Mouse (Mus musculus) fibroblast of lung, adult 2 months (primary cell): ENCODE data around the gene Mrpl33.
"Not testable (repeated sequence)": the region's sequence is repeated elsewhere in the genome, so short reads cannot be mapped to it uniquely, and the experiment has no call there.

Experiments
- DNase-seq: peaks from one replicate; pipeline ENCODE4 v3.0.0-alpha.2; 2011; ENCODE audit warnings: low read depth

Gene Mrpl33

DNA sequence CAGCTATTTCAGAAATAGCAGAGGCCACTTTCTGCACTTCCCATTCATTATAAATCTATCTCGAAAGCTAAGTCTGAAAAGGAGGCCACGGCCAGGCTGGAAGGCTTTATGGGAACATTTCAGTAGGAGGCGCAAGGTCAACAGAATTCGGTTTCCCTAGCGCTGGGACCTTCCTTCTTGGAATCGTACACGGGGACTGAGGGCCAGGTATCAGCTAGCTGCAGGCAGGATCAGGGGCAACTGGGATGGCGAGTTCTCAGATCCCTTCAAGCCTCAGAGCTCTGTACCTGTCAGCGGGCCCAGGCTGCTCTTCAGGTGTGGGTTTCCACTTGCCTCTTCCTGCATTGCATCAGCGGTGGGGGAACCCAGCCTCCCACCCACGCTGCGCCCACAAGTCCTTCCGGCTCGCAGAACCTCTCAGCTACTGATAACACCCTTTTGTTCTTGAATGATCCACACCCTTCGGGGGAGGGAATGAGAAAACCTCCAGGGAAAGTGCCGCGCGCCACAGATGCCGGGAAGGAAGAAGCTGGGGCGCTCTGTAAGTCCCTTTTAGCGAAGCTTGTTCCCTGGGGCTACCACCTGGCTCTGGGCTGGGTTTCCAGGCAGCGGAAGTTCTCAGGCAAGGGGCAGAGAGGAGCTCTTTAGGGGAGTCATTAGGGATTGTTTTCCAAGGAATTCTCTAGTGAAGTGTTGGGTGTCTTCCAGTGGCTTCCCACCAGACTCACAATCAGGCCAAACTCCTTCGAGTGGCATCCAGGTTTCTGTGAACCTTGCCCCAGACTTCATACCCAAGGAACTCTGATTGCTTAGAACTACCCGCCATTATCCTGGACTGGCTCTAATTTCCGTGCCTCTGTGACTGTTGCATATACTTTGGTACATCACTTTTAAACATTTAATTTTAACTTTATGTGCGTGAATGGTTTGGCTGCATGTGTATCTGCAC is at the start of gene Mrpl33:
Gene Mrpl33, plus strand, starts transcription at position 455 of the 949 bp plus-strand sequence.
- DNase-seq, result peak; percentile 59

DNA sequence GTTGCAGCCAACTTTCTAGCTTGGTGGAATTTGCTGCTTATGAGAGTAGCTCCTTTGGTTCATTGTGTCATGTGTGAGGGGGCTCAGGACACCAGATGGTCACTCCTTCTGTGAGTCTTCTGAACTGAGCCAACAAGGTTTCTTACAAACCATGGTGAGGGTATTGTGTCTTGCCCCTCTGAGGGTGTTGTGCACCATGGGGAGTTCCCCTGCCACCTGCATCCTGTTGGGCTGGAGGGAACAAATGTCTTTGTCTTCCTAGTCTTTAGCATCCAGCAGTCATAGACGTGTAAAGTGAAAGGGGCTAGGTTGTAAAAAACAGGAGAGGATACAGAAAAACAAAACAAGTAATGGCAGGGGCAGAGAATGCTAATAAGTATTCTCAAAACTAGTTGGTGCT is 37.3 kb upstream of the Mrpl33 start:
- DNase-seq, result no peak

DNA sequence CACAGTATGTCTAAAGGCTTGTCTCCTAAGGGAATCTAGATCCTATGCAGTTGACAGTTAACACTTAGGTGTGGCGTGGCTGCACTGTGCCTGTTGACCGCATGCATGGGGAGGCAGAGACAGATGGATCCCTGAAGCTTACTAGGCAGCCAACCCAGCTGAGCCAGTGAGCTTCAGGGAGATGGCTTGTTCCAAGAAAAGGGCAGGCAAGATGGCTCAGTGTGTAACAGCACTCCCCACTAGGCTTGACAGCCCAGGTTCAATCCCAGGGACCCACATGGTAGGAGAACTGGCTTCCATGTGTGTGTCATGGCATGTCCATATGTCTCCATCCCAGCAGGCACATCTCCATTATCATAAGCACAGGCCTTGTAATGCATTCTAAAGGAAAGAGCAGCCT is 36.4 kb upstream of the Mrpl33 start:
- no peak for DNase-seq

DNA sequence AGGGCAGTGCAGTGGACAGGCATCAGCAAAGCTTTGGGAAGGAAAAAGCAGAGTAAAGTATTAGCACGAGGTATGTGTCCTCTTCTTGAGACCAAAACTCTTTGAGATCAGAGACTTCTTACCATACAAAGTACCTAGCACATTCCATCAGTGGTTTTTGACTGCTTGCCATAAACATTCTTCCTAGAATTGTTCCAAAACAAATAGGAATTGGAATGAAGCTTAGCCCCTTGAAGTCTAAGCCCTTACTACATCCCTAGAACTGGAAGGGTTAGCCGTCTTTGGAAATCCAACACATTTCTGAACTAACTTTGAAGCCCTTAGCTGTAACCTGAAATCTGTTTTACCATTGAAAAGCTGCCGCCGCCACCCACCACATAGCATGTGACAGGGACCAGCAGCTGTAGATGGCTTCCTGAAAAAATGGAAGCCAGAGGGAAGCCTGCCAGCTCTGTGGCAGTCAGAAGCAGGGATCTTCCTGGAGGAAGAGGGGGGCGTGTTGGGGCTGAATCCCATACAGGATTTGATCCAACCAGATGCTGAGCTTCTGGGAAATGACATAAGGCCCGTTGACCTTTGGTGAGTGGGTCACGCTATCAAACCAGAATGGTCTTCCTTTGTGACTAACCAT is 34.6 kb upstream of the Mrpl33 start:
- no peak for DNase-seq

DNA sequence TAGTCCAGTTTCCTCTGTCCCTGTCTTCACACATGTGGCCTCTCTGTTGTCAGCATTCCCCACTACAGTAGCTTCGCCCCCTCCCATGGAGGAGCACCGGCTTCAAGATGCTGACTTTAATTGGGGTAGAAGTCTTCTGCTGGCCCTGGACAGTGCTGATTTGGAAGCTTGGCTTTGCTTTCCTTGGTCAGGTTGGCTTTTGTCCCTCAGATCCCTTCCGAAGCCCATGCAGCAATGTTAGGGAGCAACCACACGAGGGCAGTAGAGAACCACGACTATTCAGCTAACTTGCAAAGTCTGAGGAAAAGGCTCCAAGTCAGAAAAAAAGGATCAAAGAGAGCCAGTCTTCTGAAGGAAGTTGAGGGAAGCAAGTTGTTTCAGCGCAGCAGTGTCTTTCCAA is 33.2 kb upstream of the Mrpl33 start:
- DNase-seq, result peak; percentile 81

DNA sequence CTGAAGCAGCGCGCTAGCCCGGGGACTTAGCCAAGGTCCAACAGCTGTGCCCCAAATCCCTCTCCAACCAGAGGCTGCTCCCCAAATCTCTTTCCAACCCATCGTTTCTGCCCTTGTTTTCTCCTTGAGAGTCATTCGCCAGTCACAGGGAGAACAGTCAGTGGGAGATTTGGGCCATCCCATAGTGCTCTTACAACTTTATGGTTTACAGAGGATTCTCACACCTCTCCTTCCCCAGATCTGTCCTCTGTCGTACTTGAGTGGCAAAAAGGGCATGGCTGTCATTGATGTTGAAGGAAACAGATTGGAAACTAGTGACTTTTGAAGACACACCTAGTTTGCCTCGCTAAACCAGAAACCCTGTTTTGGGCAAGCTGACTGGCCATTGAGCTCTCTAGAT is 32.8 kb upstream of the Mrpl33 start:
- DNase-seq, result no peak

DNA sequence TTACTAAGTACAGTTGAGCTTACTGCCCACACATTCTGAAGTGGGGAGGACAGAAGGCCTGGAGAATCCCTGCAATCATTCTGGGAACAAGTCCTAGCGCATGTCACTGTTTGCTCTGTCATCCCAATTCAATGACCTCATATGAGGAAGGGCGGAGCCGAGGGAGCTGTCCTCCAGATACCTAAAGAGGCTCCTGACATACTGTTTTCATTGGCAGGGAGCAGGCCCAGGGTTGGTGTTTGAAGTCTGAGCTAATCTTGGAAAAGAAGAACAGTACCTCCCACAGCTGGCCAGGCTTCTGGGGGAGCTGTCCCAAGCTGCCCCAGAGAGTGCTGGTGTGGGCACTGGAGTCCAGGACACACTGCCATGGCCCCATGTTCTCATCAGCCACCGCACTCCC is 31.8 kb upstream of the Mrpl33 start:
- no peak for DNase-seq

DNA sequence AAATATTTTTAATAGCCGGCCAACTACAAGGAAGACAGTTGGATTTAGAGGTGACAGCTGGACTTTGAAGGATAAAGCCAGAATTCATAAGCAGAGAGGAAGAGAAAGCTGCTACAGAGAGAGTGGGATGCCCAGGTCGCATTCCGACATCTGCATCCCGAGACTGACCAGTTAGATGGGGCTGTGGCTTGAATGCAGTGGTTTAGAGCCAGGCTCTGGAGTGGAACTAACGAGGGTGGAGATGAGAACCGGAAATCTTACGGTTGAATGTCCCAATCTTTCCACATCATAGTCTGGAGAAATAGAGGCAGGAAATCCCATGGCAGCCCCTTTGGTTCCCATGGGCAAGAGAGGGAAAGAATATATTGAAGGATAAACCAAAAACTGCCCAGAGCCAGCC is 30.7 kb upstream of the Mrpl33 start:
- no peak for DNase-seq

DNA sequence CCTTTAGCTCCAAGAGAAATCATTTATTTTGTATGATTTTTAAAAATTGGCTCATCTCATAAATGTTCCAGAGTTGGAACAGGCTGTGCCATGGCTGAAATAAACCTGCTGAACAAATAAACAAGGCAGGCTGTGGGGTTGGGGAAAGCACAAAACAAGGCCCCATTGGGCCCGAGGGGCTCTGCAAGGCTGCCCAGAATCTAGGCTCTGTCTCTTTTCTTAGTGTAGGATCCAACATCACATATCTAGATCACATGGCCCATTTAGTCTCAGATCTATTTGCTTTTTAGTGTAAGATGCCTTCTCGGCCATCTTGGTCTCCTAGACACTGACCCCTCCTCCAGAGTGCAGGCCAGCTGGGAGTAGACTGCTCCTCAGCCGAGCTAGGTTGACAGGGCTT is 30.3 kb upstream of the Mrpl33 start:
- DNase-seq, result no peak

DNA sequence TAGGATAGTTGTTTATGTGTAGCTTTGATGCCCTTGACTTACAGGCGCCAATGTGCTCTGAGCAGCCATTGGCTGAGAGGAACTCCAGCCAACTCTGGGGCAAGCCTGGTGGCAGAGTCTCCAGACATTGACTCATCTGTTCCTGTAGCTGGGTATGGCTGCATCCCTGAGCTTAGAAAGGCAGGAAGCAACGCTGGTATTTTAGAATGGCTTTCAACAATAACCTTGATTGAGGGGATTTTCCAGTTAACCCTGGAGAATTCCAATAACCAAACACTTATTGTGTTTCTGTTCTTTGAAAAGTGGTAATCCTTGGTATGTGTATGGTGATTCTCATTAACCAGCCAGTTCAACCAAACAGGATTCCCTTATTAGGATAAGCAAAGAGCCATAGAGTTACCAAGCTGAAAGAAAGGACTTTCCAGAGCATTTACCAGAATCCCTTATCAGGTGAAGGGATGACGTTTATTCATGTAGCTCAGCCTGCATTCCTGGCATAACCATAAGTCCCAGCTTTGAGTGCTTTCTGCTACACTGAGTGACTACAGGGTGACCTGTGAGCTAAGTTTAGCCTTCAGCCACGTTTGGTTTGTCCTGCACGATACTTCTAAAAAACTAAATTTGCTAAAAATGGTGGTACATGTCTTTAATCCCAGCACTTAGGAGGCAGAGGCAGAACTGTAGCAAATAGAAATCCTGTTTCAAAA is 28.6 kb upstream of the Mrpl33 start:
- no peak for DNase-seq

DNA sequence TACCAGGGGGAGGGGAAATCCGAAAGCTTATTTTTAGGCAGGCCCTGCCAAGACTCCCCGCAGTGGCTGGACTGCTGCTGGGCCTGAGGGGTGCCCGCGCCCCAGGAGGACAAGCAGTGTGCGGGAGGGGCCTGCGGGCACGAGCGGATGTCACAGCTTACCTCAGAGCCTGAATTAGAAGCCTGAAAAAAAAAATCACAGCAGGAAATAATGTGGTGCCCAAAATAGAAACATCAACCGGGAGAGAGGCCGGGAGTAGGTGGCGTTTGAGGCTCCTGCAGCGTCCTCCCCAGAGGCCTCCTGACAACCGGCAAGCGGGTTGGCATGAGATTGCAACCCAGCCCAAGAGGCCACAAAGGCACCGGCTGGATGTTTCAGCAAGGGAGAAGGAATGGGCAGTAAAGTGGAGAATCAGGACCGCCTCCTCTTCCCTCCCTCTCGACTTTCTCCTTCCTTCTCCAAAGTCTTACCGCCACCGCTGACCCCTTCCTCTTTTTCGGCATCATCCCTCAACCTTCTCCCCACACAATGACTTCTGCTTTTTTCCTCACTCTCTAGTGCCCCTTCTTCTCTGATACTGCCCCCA is 25.6 kb upstream of the Mrpl33 start:
- no peak for DNase-seq

DNA sequence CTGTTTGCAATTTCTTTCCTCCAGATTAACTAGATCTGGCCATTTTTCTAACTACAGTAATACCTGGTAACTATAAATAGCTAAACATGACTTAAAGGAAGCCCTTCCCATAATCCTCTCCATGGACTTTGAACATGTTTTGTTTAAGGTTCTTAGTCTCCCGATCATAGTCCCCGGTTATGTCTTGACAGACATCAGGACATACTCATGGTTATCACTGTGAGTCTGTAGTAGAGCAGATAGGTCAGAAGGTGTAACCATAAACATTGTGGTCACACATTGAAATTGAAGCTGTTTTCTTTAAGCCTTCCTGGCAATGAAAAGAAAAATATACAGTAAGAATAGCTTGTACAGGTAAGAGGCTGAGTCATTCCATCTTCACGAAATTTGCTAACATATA is 23.0 kb upstream of the Mrpl33 start:
- DNase-seq, result no peak

DNA sequence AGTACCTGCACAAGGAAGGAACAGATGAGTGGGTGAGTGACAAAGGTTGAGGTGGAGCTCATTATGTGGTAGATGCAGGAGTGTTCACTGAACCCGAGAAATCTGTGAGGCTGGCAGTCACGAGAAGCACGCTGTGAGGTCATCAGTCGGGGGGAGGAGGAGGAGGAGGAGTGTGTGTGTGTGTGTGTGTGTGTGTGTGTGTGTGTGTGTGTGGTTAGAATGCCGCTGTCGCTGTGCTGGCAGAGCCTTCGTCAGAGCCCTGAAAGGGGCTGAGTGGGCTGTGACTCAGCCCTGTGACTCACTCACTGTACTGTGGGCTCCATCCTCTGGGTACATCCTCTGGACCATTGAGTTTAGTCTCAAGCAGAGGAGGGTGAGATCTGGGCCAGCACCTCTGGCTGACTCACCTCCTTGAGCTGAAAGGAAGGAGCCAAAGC is 20.2 kb upstream of the Mrpl33 start:
- peak; percentile 98 for DNase-seq

DNA sequence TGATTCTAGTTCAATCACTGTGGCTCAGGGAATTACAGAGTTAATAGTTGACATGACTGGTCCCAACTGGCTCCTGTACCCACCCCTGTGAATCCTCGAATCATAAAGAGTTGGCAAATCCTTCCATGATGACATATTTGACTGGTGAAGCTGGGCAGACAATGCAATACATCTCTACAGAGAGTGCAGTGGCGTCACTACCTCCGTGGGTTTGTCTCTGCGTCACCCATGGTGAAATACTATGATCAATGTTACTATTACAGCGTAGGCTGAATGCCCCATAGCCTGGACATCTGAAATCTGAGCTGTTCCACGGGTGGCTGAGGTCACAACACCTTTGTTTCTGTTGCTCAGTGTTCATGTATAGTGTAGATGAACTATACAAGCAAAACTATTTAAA is 15.5 kb upstream of the Mrpl33 start:
- no peak for DNase-seq

DNA sequence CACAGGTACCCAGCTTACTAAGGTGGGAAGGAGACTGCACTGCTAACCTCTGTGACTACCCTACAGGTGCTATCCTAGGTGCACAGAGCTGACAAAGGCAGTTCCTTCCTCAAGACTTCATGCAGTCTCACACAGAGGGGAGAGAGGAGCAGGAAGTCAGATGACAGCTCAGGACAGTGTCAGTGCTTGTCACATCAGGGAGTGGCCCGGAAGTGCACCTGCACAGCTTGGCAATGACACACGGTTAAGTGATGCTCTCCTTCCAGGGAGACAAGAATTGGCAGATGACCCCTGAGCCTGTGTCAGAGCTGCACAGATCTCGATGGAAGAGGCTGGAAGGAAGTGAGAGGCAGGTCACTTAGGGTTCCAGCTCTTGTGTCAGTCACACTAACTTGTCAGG is 14.8 kb upstream of the Mrpl33 start:
- no peak for DNase-seq

DNA sequence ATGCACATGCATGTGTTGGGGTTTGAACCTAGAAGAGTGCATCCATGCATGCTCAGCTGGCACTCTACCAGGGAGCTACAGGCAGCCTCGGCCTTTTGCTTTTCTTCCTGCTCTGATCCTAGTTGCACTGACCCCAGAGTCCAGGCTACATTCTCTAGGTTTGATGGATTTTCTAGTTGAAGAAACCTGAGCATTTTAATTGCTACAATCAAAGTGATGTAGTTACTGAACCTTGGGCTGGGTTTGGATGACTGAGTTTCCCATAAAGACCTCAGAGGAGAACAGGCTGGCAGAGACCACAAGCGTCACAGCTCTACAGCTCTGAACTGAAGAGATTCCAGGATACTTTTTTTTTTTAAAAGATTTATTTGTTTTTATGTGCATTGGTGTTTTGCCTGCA is 13.5 kb upstream of the Mrpl33 start:
- DNase-seq, result no peak

DNA sequence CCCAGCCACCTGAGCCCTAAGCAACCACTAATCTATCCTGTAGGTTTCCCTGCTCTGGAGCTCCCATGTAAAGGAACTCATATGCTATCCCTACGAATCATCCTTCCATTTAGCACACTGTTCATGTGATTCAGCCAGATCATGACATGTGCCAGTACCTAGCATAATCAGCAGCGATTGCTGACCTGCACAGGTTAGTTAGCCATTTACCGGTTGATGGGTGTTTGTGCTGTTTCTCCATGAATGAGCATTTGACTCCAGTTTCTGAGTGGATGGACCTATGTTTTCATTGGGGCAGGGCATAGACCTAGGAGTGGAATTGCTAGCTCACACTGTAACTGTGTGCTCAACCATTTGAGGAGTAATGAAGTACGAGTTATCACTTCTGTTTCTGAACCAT is 11.2 kb upstream of the Mrpl33 start:
- DNase-seq, result no peak

DNA sequence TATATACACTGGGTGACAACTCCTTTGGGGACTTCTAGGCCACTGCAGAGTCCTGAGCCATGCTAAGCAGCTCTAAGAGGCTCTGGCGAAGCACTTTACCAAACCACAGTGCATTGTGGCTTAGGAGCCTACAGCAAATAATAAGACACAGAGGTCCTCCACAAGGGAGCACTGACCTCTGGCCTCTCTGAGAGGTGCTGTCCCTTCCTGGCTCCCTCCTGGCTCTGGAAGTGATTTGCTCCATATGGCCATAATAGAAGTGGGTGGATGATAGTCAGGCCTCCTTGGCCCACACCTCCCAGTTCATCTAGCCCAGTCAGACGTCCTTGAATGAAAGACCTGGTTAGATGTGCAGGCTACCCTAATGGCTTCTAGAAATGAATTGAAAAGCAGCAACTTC is 8.7 kb upstream of the Mrpl33 start:
- no peak for DNase-seq

DNA sequence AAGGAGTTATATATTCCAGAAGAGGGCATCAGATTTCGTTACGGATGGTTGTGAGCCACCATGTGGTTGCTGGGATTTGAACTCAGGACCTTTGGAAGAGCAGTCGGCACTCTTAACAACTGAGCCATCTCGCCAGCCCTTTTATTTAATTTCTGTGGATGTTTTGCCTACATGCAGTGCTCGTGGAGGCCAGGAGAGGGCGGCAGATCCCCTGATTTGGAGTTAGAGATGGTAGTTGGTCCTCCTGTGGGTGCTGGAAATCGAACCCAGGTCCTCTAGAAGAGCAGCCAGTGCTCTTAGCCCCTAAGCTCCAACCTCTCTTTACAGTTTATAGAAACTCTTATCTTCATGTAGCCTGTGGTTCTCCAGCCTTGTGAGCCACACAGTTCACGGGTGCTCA is 8.1 kb upstream of the Mrpl33 start:
- DNase-seq, result not testable (repeated sequence)

DNA sequence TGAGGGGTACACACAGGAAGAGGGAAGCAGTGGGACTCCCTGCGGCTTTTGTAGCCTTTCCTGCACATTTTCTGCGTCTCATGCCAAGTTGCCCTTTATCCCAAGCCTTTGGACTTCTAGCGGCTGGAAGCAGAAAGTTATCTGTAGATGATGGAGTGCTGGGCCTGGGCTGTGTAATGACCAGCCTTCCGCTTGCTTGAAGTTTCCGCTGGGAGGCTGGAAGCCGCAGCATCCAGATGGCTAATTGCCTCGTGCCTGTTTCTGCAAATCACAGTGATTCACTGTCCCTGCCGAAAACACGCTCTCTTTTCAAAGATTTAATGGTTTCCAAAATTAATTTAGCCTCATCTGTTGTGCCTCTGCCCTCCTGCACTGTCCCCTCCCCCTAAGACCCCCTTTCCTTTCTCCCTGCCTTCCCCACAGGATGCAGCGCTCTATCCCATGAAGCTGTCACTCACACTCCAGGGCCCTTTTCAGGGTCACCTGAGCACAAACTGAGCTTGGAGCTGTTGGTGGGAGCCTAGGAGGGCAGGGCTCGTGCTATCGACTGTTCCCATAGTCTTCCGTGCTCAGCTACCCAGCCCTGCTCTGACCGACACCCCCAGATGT is 6.9 kb upstream of the Mrpl33 start:
- no peak for DNase-seq

DNA sequence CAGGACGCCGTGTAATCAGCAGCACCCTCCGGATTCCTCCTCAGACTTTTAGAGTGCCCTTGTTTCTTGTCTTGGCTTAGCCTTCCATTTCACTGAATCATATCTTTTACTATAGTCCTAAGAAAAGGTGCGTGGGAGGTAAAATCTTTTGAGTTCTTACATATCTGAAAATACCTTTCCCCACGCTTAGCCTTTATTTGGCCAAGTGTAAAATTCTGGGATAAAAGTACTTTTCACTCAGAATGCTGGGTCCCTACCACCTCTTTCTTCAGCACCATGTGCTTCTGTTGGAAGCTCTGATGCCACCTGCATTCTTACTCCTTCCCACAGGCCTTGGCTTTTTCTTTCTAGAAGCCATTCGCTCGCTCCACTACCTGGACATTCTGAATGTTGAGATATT is 5.6 kb upstream of the Mrpl33 start:
- no peak for DNase-seq

DNA sequence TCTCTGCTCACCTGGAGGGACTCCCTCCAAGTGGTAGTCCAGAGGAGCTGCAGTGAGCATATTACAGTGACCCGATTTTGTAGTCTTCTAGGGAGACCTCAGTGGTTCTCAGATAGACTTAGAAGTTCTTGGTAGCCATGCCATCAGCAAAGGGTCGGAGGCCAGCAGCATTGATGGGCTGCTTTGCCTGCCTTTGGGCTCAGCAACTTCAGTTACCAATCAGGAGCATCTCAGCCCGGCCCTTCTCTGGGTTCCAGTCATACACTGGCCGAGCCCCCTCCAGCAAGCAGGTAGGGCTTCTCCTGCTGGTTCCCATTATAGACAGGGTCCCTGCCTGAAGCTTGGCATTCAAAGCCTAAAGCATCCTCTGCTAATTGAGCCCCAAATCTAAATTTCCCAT is 867 bp upstream of the Mrpl33 start:
- no peak for DNase-seq
